Mouse (Mus musculus) bone marrow macrophage, adult 2 months (primary cell): ENCODE data around the gene Kars. TPM values are rescaled to one million over a fixed set of nuclear protein-coding genes. Genes with fewer than 3 reads are reported as not detected.

Experiments used
- H3K27ac ChIP-seq: 2 replicates; pipeline ENCODE4 v1.5.1; 2012; ENCODE audit warnings: low read depth, low read length; ENCODE audit not compliant: insufficient read depth
- H3K4me1 ChIP-seq: 2 replicates; pipeline ENCODE4 v1.6.1; 2012; ENCODE audit warnings: low read length; ENCODE audit not compliant: control insufficient read depth, insufficient read depth
- H3K4me3 ChIP-seq: 2 replicates; pipeline ENCODE4 v1.5.1; 2012; ENCODE audit warnings: mild to moderate bottlenecking, low read length, moderate library complexity; ENCODE audit not compliant: insufficient read depth
- CTCF ChIP-seq: IDR thresholded peaks from 2 replicates; pipeline ENCODE4 v1.5.1; 2012; ENCODE audit warnings: low read depth, mild to moderate bottlenecking, low read length, moderate library complexity
- POLR2A ChIP-seq: IDR thresholded peaks from 2 replicates; pipeline ENCODE4 v1.6.1; 2012; ENCODE audit warnings: mild to moderate bottlenecking, low read depth, low read length, borderline replicate concordance
- polyA plus RNA-seq: library from polyadenylated mRNA; stranded (reverse); fragments of >200 nt; gene quantifications from 2 replicates; pipeline ENCODE4 v1.2.4, GENCODE M21; 2012; ENCODE audit not compliant: missing spikeins, insufficient read depth, insufficient read length

Kars gene
- polyA plus RNA-seq, 1 experiment: 53.8 TPM

DNA sequence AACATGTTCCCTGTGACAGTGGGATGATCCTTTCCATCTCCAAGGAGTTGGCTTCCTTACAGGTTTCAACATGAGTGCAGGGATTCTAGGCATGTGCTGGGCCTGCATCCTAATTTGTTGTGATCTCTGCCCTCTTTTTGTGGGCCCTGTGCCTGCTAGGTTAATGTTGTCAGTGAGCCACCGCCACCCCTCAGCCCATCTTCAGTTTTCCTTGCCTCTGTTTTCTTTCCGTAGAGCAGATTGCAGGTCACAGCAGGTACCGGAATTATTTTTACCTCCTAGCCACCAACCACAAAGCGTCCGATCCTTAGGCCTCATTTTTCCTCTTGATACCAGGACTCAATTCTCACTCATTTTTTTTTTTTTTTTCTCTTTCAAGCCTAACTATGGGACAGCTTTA, 59.2 kb downstream of the Kars start:
- no peak overlapping the region for H3K4me3 ChIP-seq
- TF ChIP-seq CTCF (no peak), POLR2A (no peak)
- H3K4me1 ChIP-seq: peaks cover 14% of the 10 kb centered on the region
- no peak overlapping the region for H3K27ac ChIP-seq

DNA sequence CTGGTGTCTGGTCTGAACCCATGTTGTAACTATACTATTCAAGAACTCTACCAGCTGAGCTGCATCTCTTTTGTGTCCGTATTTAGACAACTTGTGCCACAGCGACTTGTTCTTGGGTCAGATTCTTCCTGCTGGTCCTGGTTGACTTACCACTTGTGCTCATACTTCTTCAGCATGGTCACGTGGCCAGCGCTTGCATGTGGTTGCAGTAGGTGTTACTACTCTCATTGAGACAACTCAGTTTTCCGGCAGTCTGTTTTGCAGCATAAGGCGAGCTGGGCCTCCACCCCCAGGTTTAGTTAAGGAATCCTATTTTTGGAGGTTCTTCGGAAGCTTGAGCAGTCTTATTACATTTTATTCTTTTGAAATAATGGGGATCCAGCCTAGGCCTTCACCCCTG, 59.8 kb downstream of the Kars start:
- Histone ChIP-seq H3K27ac (no peak overlapping the region), H3K4me1 (peaks cover 20% of the 10 kb centered on the region), H3K4me3 (no peak overlapping the region)
- TF ChIP-seq CTCF (no peak), POLR2A (no peak)

DNA sequence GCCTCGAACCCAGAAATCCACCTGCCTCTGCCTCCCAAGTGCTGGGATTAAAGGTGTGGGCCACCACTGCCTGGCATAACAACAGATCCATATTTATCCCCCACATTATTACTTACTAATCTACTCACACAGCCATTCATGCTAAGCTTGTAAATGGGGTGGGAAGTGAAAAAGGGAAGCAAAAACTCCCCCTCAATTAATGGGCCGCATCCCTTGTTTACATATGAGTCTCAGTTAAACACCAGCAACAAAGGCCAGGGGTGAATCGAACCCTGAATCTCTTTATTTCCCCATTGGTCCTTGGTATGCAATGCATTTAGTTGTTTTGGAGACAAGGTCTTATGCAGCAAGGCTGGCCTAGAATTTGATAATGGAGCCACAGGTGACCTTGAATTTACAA, 60.3 kb downstream of the Kars start:
- H3K27ac ChIP-seq: no peak overlapping the region
- H3K4me1 ChIP-seq: peaks cover 24% of the 10 kb centered on the region
- TF ChIP-seq POLR2A (no peak), CTCF (no peak)
- no peak overlapping the region for H3K4me3 ChIP-seq

DNA sequence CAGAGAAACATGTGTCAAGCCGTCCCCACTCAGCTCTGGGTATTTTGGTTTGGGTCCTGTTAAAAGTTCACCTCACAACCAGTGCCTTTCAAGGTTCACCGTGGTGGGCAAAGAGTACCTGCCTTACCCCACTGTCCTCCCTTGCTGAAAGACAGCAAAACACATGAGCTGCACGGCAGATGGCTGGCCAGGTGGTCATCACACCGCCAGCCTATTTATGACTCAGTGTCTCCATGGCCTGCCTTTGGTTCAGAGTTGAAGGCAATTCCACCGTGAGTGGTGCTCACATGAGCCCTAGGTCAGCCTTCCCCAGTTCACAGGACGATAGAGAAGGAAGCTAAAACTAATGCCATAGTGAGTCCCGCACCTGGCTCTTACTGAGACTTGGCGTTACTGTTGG, 63.2 kb downstream of the Kars start:
- TF ChIP-seq CTCF (no peak), POLR2A (no peak)
- no peak overlapping the region for H3K27ac ChIP-seq
- H3K4me3 ChIP-seq: no peak overlapping the region
- H3K4me1 ChIP-seq: peaks cover 37% of the 10 kb centered on the region

DNA sequence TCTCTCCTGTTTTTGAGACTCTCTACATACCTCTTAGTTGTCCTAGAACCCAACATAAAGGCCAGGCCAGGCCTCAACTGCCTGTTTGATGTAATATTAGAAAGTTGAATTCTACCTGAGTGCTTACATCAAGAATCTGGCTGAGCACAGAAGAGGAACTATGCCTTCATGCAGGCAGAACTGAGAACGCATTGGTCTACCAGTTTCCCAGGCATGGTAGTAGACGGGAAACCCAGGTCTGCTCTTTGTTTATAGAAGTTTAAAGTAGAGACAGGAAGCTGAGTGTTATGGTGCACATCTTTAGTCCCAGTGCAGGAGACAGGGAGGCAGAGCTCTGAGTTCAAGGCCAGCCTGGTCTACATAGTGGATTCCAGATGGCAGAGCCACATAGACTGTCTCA, 64.0 kb downstream of the Kars start:
- no peak for TF ChIP-seq CTCF
- TF ChIP-seq POLR2A: no peak
- Histone ChIP-seq H3K4me3 (no peak overlapping the region), H3K4me1 (peaks cover 37% of the 10 kb centered on the region), H3K27ac (no peak overlapping the region)

DNA sequence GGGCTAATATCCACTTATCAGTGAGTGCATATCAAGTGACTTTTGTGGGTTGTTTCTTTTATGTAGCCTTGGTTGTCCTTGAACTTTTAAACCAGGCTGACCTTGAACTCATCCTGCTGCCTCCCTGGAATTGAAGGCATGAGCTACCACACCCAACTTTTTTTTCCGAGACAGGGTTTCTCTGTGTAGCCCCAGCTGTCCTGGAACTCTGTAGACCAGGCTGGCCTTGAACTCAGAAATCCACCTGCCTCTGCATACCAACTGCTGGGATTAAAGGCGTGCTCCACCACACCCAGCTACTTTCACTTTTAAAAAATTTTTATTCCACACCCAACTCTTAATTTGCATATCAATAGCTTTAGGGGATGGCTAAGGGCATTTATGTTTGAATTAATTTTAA, 67.6 kb downstream of the Kars start:
- peaks cover 46% of the 10 kb centered on the region for H3K4me1 ChIP-seq
- H3K27ac ChIP-seq: no peak overlapping the region
- TF ChIP-seq CTCF (no peak), POLR2A (no peak)
- H3K4me3 ChIP-seq: no peak overlapping the region

Other genes with a start within 250 kb of the Kars start
- gene Cfdp1, start 157.0 kb downstream of the Kars start, polyA plus RNA-seq: 88.3 and 89.6 TPM in 2 replicates
- gene Tmem170, start 134.6 kb downstream of the Kars start, polyA plus RNA-seq: 2.6 and 3.3 TPM in 2 replicates
- not detected in 2 replicates for gene Chst5, start 100.9 kb downstream of the Kars start, polyA plus RNA-seq
- gene Tmem231, start 77.4 kb downstream of the Kars start, polyA plus RNA-seq: 0.92 and 1.9 TPM in 2 replicates
- gene Gabarapl2, start 70.6 kb downstream of the Kars start, polyA plus RNA-seq: 89.6 and 94.9 TPM in 2 replicates
- 2.4 and 3.1 TPM in 2 replicates for gene Adat1, start 19.0 kb downstream of the Kars start, polyA plus RNA-seq
- gene Terf2ip, start 75 bp upstream of the Kars start, polyA plus RNA-seq: 10.1 and 11.1 TPM in 2 replicates
- gene Gm6793, start 3.7 kb upstream of the Kars start, polyA plus RNA-seq: not detected in 2 replicates